Mouse (Mus musculus) liver, postnatal 0 days (tissue): ENCODE measurements around the gene Cuedc1.

Experiments used
- CTCF ChIP-seq: sonication (generic); IDR thresholded peaks from 2 replicates; pipeline ENCODE4 v1.5.1; 2016; ENCODE audit warnings: antibody characterized with exemption, low read depth
- EP300 ChIP-seq: IDR thresholded peaks from 2 replicates; pipeline ENCODE4 v1.6.1; 2016; ENCODE audit warnings: antibody characterized with exemption, low read depth, mild to moderate bottlenecking

- no peak for TF ChIP-seq CTCF
- TF ChIP-seq EP300 = no peak
These were observed 7.8 kb downstream of the Cuedc1 start for GRCm38 (mm10) chr11:88105494-88106291.
